23 mouse cellular contexts compared by ENCODE assay signal in the genomic region with DNA sequence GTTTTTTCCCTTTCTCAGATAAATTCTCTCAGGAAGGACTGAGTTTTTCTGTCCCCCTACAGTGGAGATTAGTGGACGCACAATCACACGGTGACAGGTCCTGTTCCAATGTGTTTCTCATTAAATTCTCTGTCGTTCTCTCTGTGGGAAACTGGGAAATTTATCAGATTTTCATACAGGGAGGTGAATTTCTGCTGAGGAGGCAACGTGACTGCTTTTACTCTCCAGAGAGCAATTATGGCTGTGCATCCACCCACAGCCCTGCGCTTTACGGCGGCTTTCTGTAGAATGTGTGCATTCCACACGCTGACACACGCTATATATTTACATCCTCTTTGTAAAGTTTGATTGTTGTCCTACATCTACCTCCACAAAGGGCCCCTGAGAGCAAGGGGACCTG. TPM values are rescaled to one million over a fixed set of nuclear protein-coding genes. Genes with fewer than 3 reads are reported as not detected.
DNase-seq lines count a peak whose midpoint lies in the region; ATAC-seq lines count a peak whose summit lies in the region.
"Had no signal": no experiment of that assay in that cellular context is flagged by ENCODE, and none has a peak within 500 bp of the region (broad histone marks: within the 10 kb centered on the region; RNA-seq: fewer than 3 reads in every experiment).

No protein-coding gene starts in this region.

- H3K27me3 ChIP-seq in hindbrain, embryonic 13.5 days, result peaks cover 7% of the 10 kb centered on the region; the same call in 1 of the 2 replicates
- H3K27me3 ChIP-seq in hindbrain, embryonic 12.5 days, result 0 out of 2 replicates have a peak, but pooled peaks cover 2% of the 10 kb centered on the region
- 0 out of 2 replicates have a peak, but pooled peaks cover 5% of the 10 kb centered on the region for H3K27me3 ChIP-seq in neural tube, embryonic 15.5 days (replicated peaks)

- peak; percentile 15 for DNase-seq in retina, postnatal 1 day
- DNase-seq in retina, embryonic 14.5 days (ENCODE audit: low spot score), result no peak
- peak; percentile 44 for DNase-seq in mesoderm, embryonic 11.5 days (ENCODE audit: low read depth, low spot score)
- DNase-seq in adrenal gland, postnatal 36 days, result no peak
- DNase-seq: adrenal gland, postnatal 25 days; B cell, adult 2 months; cerebellum, adult 8-10 months; gastrocnemius, postnatal 14 days; heart, postnatal 4 days; liver; thymus, postnatal 25 days had no signal

- no peak overlapping the region for H3K27ac ChIP-seq in hindbrain, embryonic 13.5 days
- no peak overlapping the region for H3K27ac ChIP-seq in hindbrain, embryonic 12.5 days
- no peak overlapping the region for H3K27ac ChIP-seq in neural tube, embryonic 15.5 days (replicated peaks)
- H3K27ac ChIP-seq: heart, embryonic 15.5 days; kidney, embryonic 15.5 days had no signal

- H3K9me3 ChIP-seq in hindbrain, embryonic 13.5 days, result no peaks in the 10 kb centered on the region
- H3K9me3 ChIP-seq in hindbrain, embryonic 12.5 days (replicated peaks), result no peaks in the 10 kb centered on the region
- no peaks in the 10 kb centered on the region for H3K9me3 ChIP-seq in neural tube, embryonic 15.5 days (replicated peaks)
- H3K9me3 ChIP-seq: heart, embryonic 15.5 days; kidney, embryonic 15.5 days had no signal

- H3K9ac ChIP-seq in hindbrain, embryonic 13.5 days, result no peak overlapping the region
- no peak overlapping the region for H3K9ac ChIP-seq in hindbrain, embryonic 12.5 days
- H3K9ac ChIP-seq in neural tube, embryonic 15.5 days (replicated peaks), result no peak overlapping the region
- H3K9ac ChIP-seq: heart, embryonic 15.5 days; kidney, embryonic 15.5 days had no signal

- ATAC-seq in hindbrain, embryonic 13.5 days (ENCODE audit: low FRiP score), result no peak
- no peak for ATAC-seq in hindbrain, embryonic 12.5 days (ENCODE audit: low FRiP score)
- ATAC-seq in neural tube, embryonic 15.5 days (ENCODE audit: low FRiP score), result no peak
- no peak for ATAC-seq in megakaryocyte, adult 5-6 weeks (ENCODE audit: poor library complexity, severe bottlenecking)
- ATAC-seq: intestine, postnatal 0 days; lung, postnatal 0 days had no signal

- peak overlapping the region; percentile 8; the same call in 1 of the 2 replicates for H3K4me2 ChIP-seq in hindbrain, embryonic 13.5 days
- H3K4me2 ChIP-seq in hindbrain, embryonic 12.5 days (replicated peaks), result no peak overlapping the region
- peak overlapping the region; percentile 32 for H3K4me2 ChIP-seq in neural tube, embryonic 15.5 days
- H3K4me2 ChIP-seq: heart, embryonic 15.5 days; kidney, embryonic 15.5 days had no signal

- 23% methylated on average over 9 of the region's 9 CpGs for WGBS in hindbrain, embryonic 13.5 days
- 33% methylated on average over 9 of the region's 9 CpGs for WGBS in hindbrain, embryonic 12.5 days
- WGBS in neural tube, embryonic 15.5 days, result 22% methylated on average over 9 of the region's 9 CpGs

- H3K4me3 ChIP-seq in hindbrain, embryonic 13.5 days, result no peak overlapping the region
- H3K4me3 ChIP-seq in hindbrain, embryonic 12.5 days, result no peak overlapping the region
- no peak overlapping the region for H3K4me3 ChIP-seq in neural tube, embryonic 15.5 days (replicated peaks)
- H3K4me3 ChIP-seq: erythroblast, embryonic 14.5 days; heart, embryonic 15.5 days; kidney, embryonic 15.5 days had no signal

- peaks cover 14% of the 10 kb centered on the region; the same call in 1 of the 2 replicates for H3K4me1 ChIP-seq in hindbrain, embryonic 13.5 days (replicated peaks)
- peaks cover 7% of the 10 kb centered on the region for H3K4me1 ChIP-seq in hindbrain, embryonic 12.5 days
- peaks cover 12% of the 10 kb centered on the region for H3K4me1 ChIP-seq in neural tube, embryonic 15.5 days
- H3K4me1 ChIP-seq: heart, embryonic 15.5 days had no signal

- no peaks in the 10 kb centered on the region for H3K36me3 ChIP-seq in hindbrain, embryonic 13.5 days
- H3K36me3 ChIP-seq in hindbrain, embryonic 12.5 days, result no peaks in the 10 kb centered on the region
- no peaks in the 10 kb centered on the region for H3K36me3 ChIP-seq in neural tube, embryonic 15.5 days
- H3K36me3 ChIP-seq: heart, embryonic 15.5 days; kidney, embryonic 15.5 days had no signal

RNA-seq across cellular contexts. Expression of a gene that starts 28.0 kb away (rescaled TPM):
- polyA plus RNA-seq in hindbrain, embryonic 13.5 days (2015; fragmentation: Nextera tagmentation; extraction: Ambion mirVana), result 0.71 and 1.5 TPM in 2 replicates
- 0.75 and 1.2 TPM in 2 replicates for polyA plus RNA-seq in hindbrain, embryonic 12.5 days (2016; fragmentation: Nextera tagmentation; extraction: Ambion mirVana)
- polyA plus RNA-seq in neural tube, embryonic 15.5 days (2015; fragmentation: Nextera tagmentation; extraction: Ambion mirVana), result 1.4 and 1.7 TPM in 2 replicates
- total RNA-seq in megakaryocyte, adult 5-6 weeks (2015), result not detected in 2 replicates
- not detected in 2 replicates for total RNA-seq in megakaryocyte, adult 5-6 weeks (2017)
- total RNA-seq in adrenal gland, postnatal 36 days (2021), result not detected
- total RNA-seq: adrenal gland, postnatal 25 days had no signal
- polyA plus RNA-seq: erythroblast, embryonic 14.5 days; testis, adult 2 months had no signal

RNA-seq across cellular contexts. Expression of a gene that starts 47.1 kb away (rescaled TPM):
- 1.2 and 2.7 TPM in 2 replicates for polyA plus RNA-seq in hindbrain, embryonic 13.5 days (2015; fragmentation: Nextera tagmentation; extraction: Ambion mirVana)
- 1.7 and 2.9 TPM in 2 replicates for polyA plus RNA-seq in hindbrain, embryonic 12.5 days (2016; fragmentation: Nextera tagmentation; extraction: Ambion mirVana)
- 0.83 and 1.9 TPM in 2 replicates for polyA plus RNA-seq in neural tube, embryonic 15.5 days (2015; fragmentation: Nextera tagmentation; extraction: Ambion mirVana)
- total RNA-seq in megakaryocyte, adult 5-6 weeks (2015), result not detected in 2 replicates
- not detected in 2 replicates for total RNA-seq in megakaryocyte, adult 5-6 weeks (2017)
- total RNA-seq in adrenal gland, postnatal 36 days (2021), result not detected
- total RNA-seq: adrenal gland, postnatal 25 days; gastrocnemius, postnatal 14 days; heart, adult 8-10 months; heart, postnatal 4 days had no signal
- polyA plus RNA-seq: erythroblast, embryonic 14.5 days; heart, embryonic 15.5 days; liver, embryonic 16.5 days had no signal

Comparison
In these comparisons a context has a peak if more than half of its experiments do, and no peak if none do; other contexts are left out.
1. DNase-seq: peak in retina, postnatal 1 day (single experiment) and mesoderm, embryonic 11.5 days (single experiment); none in retina, embryonic 14.5 days (single experiment) and adrenal gland, postnatal 36 days (0 of 2).